Mouse (Mus musculus) CH12.LX (cell line): ENCODE data around the gene Ucn3. TPM values are rescaled to one million over a fixed set of nuclear protein-coding genes. Genes with fewer than 3 reads are reported as not detected.

Experiments used
- DNase-seq: peaks from one replicate; pipeline ENCODE4 v3.0.0-alpha.2; 2013; ENCODE audit errors: extremely low read depth
- H3K27ac ChIP-seq: 2 replicates; pipeline ENCODE4 v1.5.1; 2012; ENCODE audit warnings: low read depth, mild to moderate bottlenecking, control low read depth, moderate library complexity; ENCODE audit not compliant: insufficient read depth
- H3K27me3 ChIP-seq: replicated peaks from 2 replicates; pipeline ENCODE3; 2012; ENCODE audit warnings: inconsistent platforms
- H3K36me3 ChIP-seq, 2 experiments: replicated peaks in 1 of 2; 2 replicates each; pipeline versions ENCODE3 to v1.6.1; 2012; ENCODE audit warnings: inconsistent platforms in 1 of 2, low read length in 1 of 2, mild to moderate bottlenecking in 1 of 2, mixed read lengths in 1 of 2, moderate library complexity in 1 of 2; ENCODE audit not compliant: control insufficient read depth in 1 of 2, insufficient read depth in 1 of 2
- H3K4me1 ChIP-seq, 2 experiments: 2 replicates each; pipeline ENCODE4 v1.6.1; 2012; ENCODE audit warnings: inconsistent platforms in 1 of 2, moderate library complexity in 1 of 2; ENCODE audit not compliant: insufficient read depth in 2 of 2, control insufficient read depth in 1 of 2
- H3K4me2 ChIP-seq: 2 replicates; pipeline ENCODE4 v1.6.1; 2012; ENCODE audit warnings: low read depth, mild to moderate bottlenecking, control low read depth; ENCODE audit not compliant: poor library complexity, insufficient read depth, severe bottlenecking
- H3K4me3 ChIP-seq, 3 experiments: fragments of 150-350 bp in 1 of 3; sonication (generic) in 1 of 3; replicated peaks in 1 of 3; 2 replicates each; pipeline versions ENCODE3 to v1.5.1; 2011 to 2012; ENCODE audit warnings: low read depth in 2 of 3, low read length in 2 of 3, mild to moderate bottlenecking in 2 of 3, moderate library complexity in 2 of 3, control low read depth in 1 of 3, improper control_type of control experiment in 1 of 3, inconsistent platforms in 1 of 3, mixed read lengths in 1 of 3; ENCODE audit not compliant: poor library complexity in 1 of 3
- H3K79me2 ChIP-seq: replicated peaks from 2 replicates; pipeline ENCODE4 v1.6.1; 2012; ENCODE audit warnings: mild to moderate bottlenecking, moderate library complexity; ENCODE audit not compliant: control insufficient read depth, poor library complexity, insufficient read depth, severe bottlenecking; ENCODE audit errors: extremely low read depth
- H3K9ac ChIP-seq: 2 replicates; pipeline ENCODE4 v1.6.1; 2012; ENCODE audit warnings: low read depth, mild to moderate bottlenecking, control low read depth, moderate library complexity; ENCODE audit not compliant: insufficient read depth
- H3K9me3 ChIP-seq: replicated peaks from 2 replicates; pipeline ENCODE3; 2012; ENCODE audit warnings: low read length, inconsistent platforms, mixed read lengths
- CTCF ChIP-seq, 2 experiments: IDR thresholded peaks in 1 of 2; conservative IDR thresholded peaks in 1 of 2; 2 replicates each; pipeline ENCODE4 v1.5.1; 2011 to 2012; ENCODE audit warnings: low read depth in 2 of 2, low read length in 2 of 2, improper control_type of control experiment in 1 of 2, inconsistent platforms in 1 of 2, mild to moderate bottlenecking in 1 of 2, moderate library complexity in 1 of 2
- E2F4 ChIP-seq: IDR thresholded peaks from 2 replicates; pipeline ENCODE4 v1.6.1; 2011; ENCODE audit warnings: low read depth, low read length, improper control_type of control experiment; ENCODE audit not compliant: insufficient replicate concordance
- ETS1 ChIP-seq: conservative IDR thresholded peaks from 2 replicates; pipeline ENCODE4 v1.6.1; 2012; ENCODE audit warnings: low read depth, mild to moderate bottlenecking, inconsistent platforms, low read length, improper control_type of control experiment, moderate library complexity
- JUN ChIP-seq: IDR thresholded peaks from 2 replicates; pipeline ENCODE4 v1.6.1; 2011; ENCODE audit warnings: low read depth, mild to moderate bottlenecking, low read length, improper control_type of control experiment, moderate library complexity; ENCODE audit not compliant: insufficient read depth
- MAZ ChIP-seq: IDR thresholded peaks from 2 replicates; pipeline ENCODE4 v1.6.1; 2012; ENCODE audit warnings: low read depth, mild to moderate bottlenecking, inconsistent platforms, low read length, improper control_type of control experiment, moderate library complexity
- MXI1 ChIP-seq: IDR thresholded peaks from 2 replicates; pipeline ENCODE4 v1.6.1; 2011; ENCODE audit warnings: mild to moderate bottlenecking, low read depth, low read length, improper control_type of control experiment
- MYC ChIP-seq: IDR thresholded peaks from 2 replicates; pipeline ENCODE4 v1.6.1; 2011; ENCODE audit warnings: low read depth, mild to moderate bottlenecking, improper control_type of control experiment, low read length
- SIN3A ChIP-seq: IDR thresholded peaks from 2 replicates; pipeline ENCODE4 v1.6.1; 2012; ENCODE audit warnings: low read length, improper control_type of control experiment, inconsistent platforms
- ZKSCAN1 ChIP-seq: IDR thresholded peaks from 2 replicates; pipeline ENCODE4 v1.6.1; 2012; ENCODE audit warnings: low read depth, inconsistent platforms, low read length, improper control_type of control experiment, borderline replicate concordance
- dilution Hi-C: fragments of 300-500 bp; cut with MboI; formaldehyde crosslinking; loops from 2 replicates; pipeline ENCODE4 v1.14.3; 2020; ENCODE audit warnings: low sequenced_read_pairs; ENCODE audit not compliant: extremely low pct_unique_long_range_greater_than_20kb, extremely low pct_ligation_motif_present
- in situ Hi-C: fragments of 300-500 bp; cut with MboI; formaldehyde crosslinking; loops from 3 replicates; pipeline ENCODE4 v1.14.3; 2019; ENCODE audit warnings: low sequenced_read_pairs, low pct_ligation_motif_present, low pct_unique_long_range_greater_than_20kb, mixed read lengths
- polyA plus RNA-seq: library from polyadenylated mRNA; unstranded; fragments of >175 nt; gene quantifications from 2 replicates; pipeline ENCODE4 v1.2.1, GENCODE M21; 2012; ENCODE audit warnings: low read depth; ENCODE audit not compliant: insufficient read length
- total RNA-seq, 2 experiments: library from RNA; depleted of rRNA; stranded (reverse); fragments of 300-350 nt in 1 of 2; fragments of >200 nt in 1 of 2; gene quantifications; 2 replicates each; pipeline ENCODE4 v1.2.3; 2012 to 2014

Gene Ucn3
- total and polyA plus RNA-seq, 3 experiments: not detected

GRCm38 (mm10) chr13:3949477-3949876 lies 4.3 kb upstream of the Ucn3 start:
- dilution Hi-C loops: no loop called here
- Histone ChIP-seq H3K4me1 (no peaks in the 10 kb centered on the region), H3K9me3 (no peaks in the 10 kb centered on the region), H3K79me2 (no peaks in the 10 kb centered on the region), H3K4me3 (no peak overlapping the region), H3K27ac (no peak overlapping the region), H3K36me3 (no peaks in the 10 kb centered on the region), H3K9ac (no peak overlapping the region), H3K4me2 (no peak overlapping the region), H3K27me3 (no peaks in the 10 kb centered on the region)
- no peak for DNase-seq
- TF ChIP-seq CTCF (conservative IDR thresholded peaks at IDR 0.05 in 1 of 2, IDR thresholded peaks at IDR 0.05 in 1 of 2; ENCODE audit: low read depth in 2 of 2, low read length in 2 of 2) (peak in 1 of 2 experiments; percentile 35; a peak in 2 of 4 replicates), E2F4 (no peak), JUN (no peak)
- in situ Hi-C loops: no loop called here

DNA sequence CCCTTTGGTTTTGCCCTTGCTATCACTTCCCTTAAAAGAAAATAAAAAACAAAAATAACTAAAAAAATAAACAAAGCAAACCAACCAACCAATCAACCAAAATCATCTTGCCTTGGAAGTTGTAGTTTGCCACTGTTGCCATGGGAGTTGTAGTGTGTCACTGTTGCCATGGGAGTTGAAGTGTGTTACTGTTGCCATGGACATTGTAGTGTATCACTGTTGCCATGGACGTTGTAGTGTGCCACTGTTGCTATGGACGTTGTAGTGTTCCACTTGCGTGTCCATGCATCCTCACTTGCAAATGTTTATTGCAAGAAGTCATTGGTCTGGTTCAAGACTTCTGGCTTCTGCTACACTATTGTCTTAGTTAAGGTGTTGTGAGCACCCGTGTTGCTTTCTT lies 2.1 kb upstream of the Ucn3 start:
- no peak overlapping the region for H3K27ac ChIP-seq
- TF ChIP-seq ZKSCAN1 (no peak), ETS1 (no peak), MAZ (no peak), MXI1 (no peak), SIN3A (no peak)
- TF ChIP-seq, all 38 proteins: peak for 0
- no peaks in the 10 kb centered on the region for H3K27me3 ChIP-seq
- no peak overlapping the region for H3K4me2 ChIP-seq
- H3K9me3 ChIP-seq: no peaks in the 10 kb centered on the region
- H3K4me3 ChIP-seq: no peak overlapping the region
- in situ Hi-C loops (no loop called here), dilution Hi-C loops (no loop called here)
- no peaks in the 10 kb centered on the region for H3K36me3 ChIP-seq
- no peak for DNase-seq
- H3K9ac ChIP-seq: no peak overlapping the region
- no peaks in the 10 kb centered on the region for H3K4me1 ChIP-seq
- no peaks in the 10 kb centered on the region for H3K79me2 ChIP-seq

- TF ChIP-seq MYC: no peak
- dilution Hi-C loops (no loop called here), in situ Hi-C loops (no loop called here)
- H3K4me2 ChIP-seq: no peak overlapping the region
- DNase-seq: no peak
- no peak overlapping the region for H3K9ac ChIP-seq
- no peaks in the 10 kb centered on the region for H3K9me3 ChIP-seq
- no peaks in the 10 kb centered on the region for H3K79me2 ChIP-seq
- H3K27me3 ChIP-seq: no peaks in the 10 kb centered on the region
- peaks cover 0 to 5% of the 10 kb centered on the region in 2 experiments; a peak in 2 of 4 replicates for H3K4me1 ChIP-seq
- H3K4me3 ChIP-seq: no peak overlapping the region
- H3K36me3 ChIP-seq: no peaks in the 10 kb centered on the region
- no peak overlapping the region for H3K27ac ChIP-seq
These were observed 450 bp downstream of the Ucn3 start for GRCm38 (mm10) chr13:3944699-3945098.
